Mouse (Mus musculus) E14TG2a.4 (cell line): ENCODE data around the gene Aoc3.
A peak's percentile ranks its signal among the peaks of the same experiment; 100 is the strongest.

Source experiments
- H3K27me3 ChIP-seq: 2 replicates; pipeline ENCODE4 v1.6.1; 2014; ENCODE audit warnings: low read length, control low read depth; ENCODE audit not compliant: insufficient read depth
- H3K36me3 ChIP-seq: 2 replicates; pipeline ENCODE4 v1.6.1; 2014; ENCODE audit warnings: low read length, control low read depth; ENCODE audit not compliant: insufficient read depth
- H3K4me1 ChIP-seq: replicated peaks from 2 replicates; pipeline ENCODE4 v1.6.1; 2014; ENCODE audit warnings: low read depth, low read length, control low read depth
- H3K4me3 ChIP-seq: replicated peaks from 2 replicates; pipeline ENCODE4 v1.5.1; 2014; ENCODE audit warnings: mild to moderate bottlenecking, low read length
- H3K9me3 ChIP-seq: 2 replicates; pipeline ENCODE4 v1.6.1; 2014; ENCODE audit warnings: low read length, control low read depth
- CTCF ChIP-seq: conservative IDR thresholded peaks from 2 replicates; pipeline ENCODE4 v1.5.1; 2014; ENCODE audit warnings: low read length
- NANOG ChIP-seq: IDR thresholded peaks from 2 replicates; pipeline ENCODE4 v1.6.1; 2014; ENCODE audit warnings: borderline replicate concordance, low read length, mixed read lengths
- POU5F1 ChIP-seq: IDR thresholded peaks from 2 replicates; pipeline ENCODE4 v1.6.1; 2014; ENCODE audit warnings: low read length, borderline replicate concordance

Gene Aoc3

GRCm38 (mm10) chr11:101335685-101336084 is 5.3 kb downstream of the Aoc3 start:
- H3K27me3 ChIP-seq: no peaks in the 10 kb centered on the region
- peak overlapping the region; percentile 39 for H3K4me3 ChIP-seq
- H3K9me3 ChIP-seq: no peaks in the 10 kb centered on the region
- H3K36me3 ChIP-seq: no peaks in the 10 kb centered on the region
- peaks cover 80% of the 10 kb centered on the region for H3K4me1 ChIP-seq
- peak; percentile 37 for TF ChIP-seq CTCF
- TF ChIP-seq NANOG: no peak

- peaks cover 58% of the 10 kb centered on the region for H3K4me1 ChIP-seq
- no peaks in the 10 kb centered on the region for H3K36me3 ChIP-seq
- no peaks in the 10 kb centered on the region for H3K27me3 ChIP-seq
- H3K4me3 ChIP-seq: peak overlapping the region; percentile 62
- TF ChIP-seq POU5F1: no peak
- no peak for TF ChIP-seq CTCF
- no peak for TF ChIP-seq NANOG
- no peaks in the 10 kb centered on the region for H3K9me3 ChIP-seq
These were observed 7.8 kb downstream of the Aoc3 start for GRCm38 (mm10) chr11:101338123-101338760.

- Histone ChIP-seq H3K4me3 (no peak overlapping the region), H3K9me3 (0 out of 2 replicates have a peak, but pooled peaks cover 3% of the 10 kb centered on the region), H3K4me1 (peaks cover 29% of the 10 kb centered on the region), H3K27me3 (no peaks in the 10 kb centered on the region), H3K36me3 (no peaks in the 10 kb centered on the region)
- peak; percentile 30 for TF ChIP-seq CTCF
- no peak for TF ChIP-seq NANOG
These were observed 16.8 kb downstream of the Aoc3 start for GRCm38 (mm10) chr11:101347083-101347775.

GRCm38 (mm10) chr11:101348774-101349173 is 18.4 kb downstream of the Aoc3 start:
- Histone ChIP-seq H3K4me1 (peaks cover 29% of the 10 kb centered on the region), H3K36me3 (no peaks in the 10 kb centered on the region), H3K4me3 (no peak overlapping the region), H3K9me3 (0 out of 2 replicates have a peak, but pooled peaks cover 3% of the 10 kb centered on the region), H3K27me3 (no peaks in the 10 kb centered on the region; the same call in 1 of the 2 replicates)
- TF ChIP-seq POU5F1 (no peak), CTCF (no peak), NANOG (no peak)

GRCm38 (mm10) chr11:101349216-101349615 is 18.8 kb downstream of the Aoc3 start:
- no peak for TF ChIP-seq CTCF
- no peak for TF ChIP-seq POU5F1
- no peak for TF ChIP-seq NANOG
- Histone ChIP-seq H3K4me3 (no peak overlapping the region), H3K4me1 (peaks cover 29% of the 10 kb centered on the region), H3K9me3 (0 out of 2 replicates have a peak, but pooled peaks cover 3% of the 10 kb centered on the region), H3K36me3 (no peaks in the 10 kb centered on the region), H3K27me3 (no peaks in the 10 kb centered on the region; the same call in 1 of the 2 replicates)

- H3K4me3 ChIP-seq: no peak overlapping the region
- no peaks in the 10 kb centered on the region; the same call in 1 of the 2 replicates for H3K27me3 ChIP-seq
- H3K4me1 ChIP-seq: peaks cover 36% of the 10 kb centered on the region
- H3K9me3 ChIP-seq: 0 out of 2 replicates have a peak, but pooled peaks cover 3% of the 10 kb centered on the region
- no peaks in the 10 kb centered on the region for H3K36me3 ChIP-seq
- TF ChIP-seq POU5F1 (no peak), NANOG (no peak), CTCF (no peak)
These were observed 20.8 kb downstream of the Aoc3 start for GRCm38 (mm10) chr11:101351100-101351720.

- Histone ChIP-seq H3K9me3 (0 out of 2 replicates have a peak, but pooled peaks cover 3% of the 10 kb centered on the region), H3K4me3 (no peak overlapping the region), H3K36me3 (no peaks in the 10 kb centered on the region), H3K4me1 (peaks cover 36% of the 10 kb centered on the region), H3K27me3 (no peaks in the 10 kb centered on the region; the same call in 1 of the 2 replicates)
- no peak for TF ChIP-seq CTCF
- TF ChIP-seq NANOG: no peak
- no peak for TF ChIP-seq POU5F1
These were observed 21.3 kb downstream of the Aoc3 start for GRCm38 (mm10) chr11:101351721-101352111.

GRCm38 (mm10) chr11:101353436-101353835 is 23.0 kb downstream of the Aoc3 start:
- TF ChIP-seq CTCF (no peak), POU5F1 (no peak), NANOG (no peak)
- Histone ChIP-seq H3K9me3 (0 out of 2 replicates have a peak, but pooled peaks cover 3% of the 10 kb centered on the region), H3K4me3 (no peak overlapping the region), H3K27me3 (no peaks in the 10 kb centered on the region; the same call in 1 of the 2 replicates), H3K36me3 (no peaks in the 10 kb centered on the region), H3K4me1 (peaks cover 26% of the 10 kb centered on the region)

- Histone ChIP-seq H3K4me1 (peaks cover 21% of the 10 kb centered on the region), H3K9me3 (0 out of 2 replicates have a peak, but pooled peaks cover 3% of the 10 kb centered on the region), H3K36me3 (no peaks in the 10 kb centered on the region), H3K27me3 (no peaks in the 10 kb centered on the region; the same call in 1 of the 2 replicates), H3K4me3 (no peak overlapping the region)
- TF ChIP-seq POU5F1 (no peak), NANOG (no peak), CTCF (no peak)
These were observed 24.1 kb downstream of the Aoc3 start for GRCm38 (mm10) chr11:101354438-101355010.
